Mouse (Mus musculus): ENCODE measurements around the gene Lypd1. TPM values are rescaled to one million over a fixed set of nuclear protein-coding genes. Genes with fewer than 3 reads are reported as not detected.

Lypd1 gene
- polyA plus RNA-seq, 1 experiment from 2014 or later, result 11.0 TPM

- H3K9ac ChIP-seq, result no peak overlapping the region
- 3% methylated on average over 14 of the region's 14 CpGs for WGBS
- H3K27ac ChIP-seq, result no peak overlapping the region
These were observed 2.6 kb downstream of the Lypd1 start for GRCm38 (mm10) chr1:125910211-125910870.

GRCm38 (mm10) chr1:125893158-125893557 is 19.7 kb downstream of the Lypd1 start:
- no peak for ATAC-seq (ENCODE audit: insufficient number of reproducible peaks, insufficient read depth, low FRiP score, low TSS enrichment)
- 83% methylated on average over 9 of the region's 9 CpGs for WGBS

More at GRCm38 (mm10) chr1:125910211-125910870, 2.6 kb downstream of the Lypd1 start:
- no peaks in the 10 kb centered on the region for H3K9me3 ChIP-seq
- H3K4me2 ChIP-seq (replicated peaks), result peak overlapping the region; percentile 97
- peaks cover 28% of the 10 kb centered on the region for H3K4me1 ChIP-seq
- no peaks in the 10 kb centered on the region for H3K36me3 ChIP-seq
- H3K27me3 ChIP-seq, result peaks cover 37% of the 10 kb centered on the region
- H3K4me3 ChIP-seq, result peak overlapping the region; percentile 52
- peak; percentile 39; the same call in 1 of the 2 replicates for ATAC-seq (ENCODE audit: insufficient number of reproducible peaks, insufficient read depth, low FRiP score, low TSS enrichment)

GRCm38 (mm10) chr1:125870056-125870455 is 42.8 kb downstream of the Lypd1 start:
- Histone ChIP-seq H3K27me3 (no peaks in the 10 kb centered on the region), H3K4me2 (replicated peaks) (no peak overlapping the region), H3K9ac (no peak overlapping the region), H3K4me3 (no peak overlapping the region), H3K9me3 (no peaks in the 10 kb centered on the region), H3K27ac (no peak overlapping the region), H3K36me3 (no peaks in the 10 kb centered on the region), H3K4me1 (no peaks in the 10 kb centered on the region)
- no peak for ATAC-seq (ENCODE audit: insufficient number of reproducible peaks, insufficient read depth, low FRiP score, low TSS enrichment)
- 44% methylated on average over 7 of the region's 7 CpGs for WGBS

More at GRCm38 (mm10) chr1:125893158-125893557, 19.7 kb downstream of the Lypd1 start:
- Histone ChIP-seq H3K27me3 (no peaks in the 10 kb centered on the region), H3K4me3 (no peak overlapping the region), H3K4me1 (no peaks in the 10 kb centered on the region), H3K36me3 (no peaks in the 10 kb centered on the region), H3K4me2 (replicated peaks) (no peak overlapping the region), H3K27ac (no peak overlapping the region), H3K9me3 (no peaks in the 10 kb centered on the region), H3K9ac (no peak overlapping the region)

- WGBS, result 81% methylated on average over 5 of the region's 5 CpGs
- ATAC-seq (ENCODE audit: insufficient number of reproducible peaks, insufficient read depth, low FRiP score, low TSS enrichment), result no peak
- Histone ChIP-seq H3K9ac (no peak overlapping the region), H3K27ac (no peak overlapping the region), H3K4me2 (replicated peaks) (no peak overlapping the region), H3K27me3 (no peaks in the 10 kb centered on the region), H3K4me1 (no peaks in the 10 kb centered on the region), H3K36me3 (no peaks in the 10 kb centered on the region), H3K4me3 (no peak overlapping the region), H3K9me3 (no peaks in the 10 kb centered on the region)
These were observed 54.3 kb downstream of the Lypd1 start for GRCm38 (mm10) chr1:125858631-125859030.

DNA sequence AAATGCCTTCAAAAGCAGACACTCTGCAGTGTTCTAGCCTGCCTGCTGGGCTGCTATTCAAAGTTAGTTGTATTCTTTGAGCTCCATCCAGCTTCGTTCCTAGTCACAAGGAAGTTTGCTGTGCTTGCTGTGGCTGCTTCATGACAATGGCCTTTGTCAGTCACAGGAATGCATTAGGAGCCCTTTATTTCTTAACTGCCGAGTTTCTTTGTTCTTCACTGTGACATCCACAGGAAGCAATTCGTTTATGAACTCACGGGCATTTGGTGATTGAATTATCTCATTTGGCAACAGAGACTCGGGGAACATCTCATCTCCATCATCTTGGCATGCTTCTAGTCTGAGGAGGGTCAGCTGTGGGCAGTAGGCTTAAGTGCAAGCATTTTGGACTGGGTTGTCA is 58.3 kb downstream of the Lypd1 start:
- Histone ChIP-seq H3K9me3 (no peaks in the 10 kb centered on the region), H3K36me3 (no peaks in the 10 kb centered on the region), H3K27me3 (no peaks in the 10 kb centered on the region), H3K4me1 (no peaks in the 10 kb centered on the region), H3K9ac (no peak overlapping the region), H3K27ac (no peak overlapping the region), H3K4me3 (no peak overlapping the region), H3K4me2 (replicated peaks) (no peak overlapping the region)
- no peak for ATAC-seq (ENCODE audit: insufficient number of reproducible peaks, insufficient read depth, low FRiP score, low TSS enrichment)
- WGBS, result 21% methylated on average over 5 of the region's 5 CpGs

DNA sequence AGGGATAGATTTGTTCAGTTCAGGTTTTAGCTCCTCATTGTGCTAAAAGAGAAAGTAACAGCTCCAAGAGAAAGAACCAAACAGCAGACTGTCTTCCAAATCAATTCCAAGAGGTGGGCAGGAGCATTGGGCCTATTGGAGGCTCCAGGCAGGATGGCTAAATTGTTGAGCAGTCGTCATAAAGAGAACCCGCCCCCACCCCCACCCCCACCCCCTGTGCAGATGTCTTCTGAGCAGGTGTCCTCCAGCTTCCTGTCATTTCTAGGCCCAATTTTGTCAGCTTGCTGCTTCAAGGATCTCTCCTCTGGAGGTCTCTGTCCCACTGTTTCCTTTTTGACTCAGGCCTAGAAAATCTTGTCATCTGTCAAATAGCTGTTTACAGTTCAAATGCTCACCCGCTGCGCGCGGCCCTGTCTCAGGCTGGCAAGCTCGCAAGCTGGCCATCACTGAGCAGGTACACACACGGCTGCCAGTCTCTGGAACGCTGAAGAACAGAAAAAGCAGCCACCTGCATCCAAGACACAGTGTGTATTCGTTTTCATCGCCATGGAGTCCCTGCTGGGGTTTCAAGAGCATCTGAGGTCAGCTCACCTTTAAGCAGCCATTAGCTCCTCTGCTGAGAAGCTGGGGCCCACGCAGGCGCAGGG is 73.0 kb downstream of the Lypd1 start:
- Histone ChIP-seq H3K4me1 (no peaks in the 10 kb centered on the region), H3K27me3 (no peaks in the 10 kb centered on the region), H3K27ac (no peak overlapping the region), H3K4me2 (replicated peaks) (no peak overlapping the region), H3K4me3 (no peak overlapping the region), H3K36me3 (no peaks in the 10 kb centered on the region), H3K9me3 (no peaks in the 10 kb centered on the region), H3K9ac (no peak overlapping the region)
- WGBS, result 54% methylated on average over 13 of the region's 13 CpGs
- no peak for ATAC-seq (ENCODE audit: insufficient number of reproducible peaks, insufficient read depth, low FRiP score, low TSS enrichment)

GRCm38 (mm10) chr1:125837507-125837906 is 75.4 kb downstream of the Lypd1 start:
- no peaks in the 10 kb centered on the region for H3K27me3 ChIP-seq
- H3K4me1 ChIP-seq, result no peaks in the 10 kb centered on the region
- H3K9ac ChIP-seq, result no peak overlapping the region
- WGBS, result 7% methylated on average over 1 of the region's 1 CpGs
- no peak overlapping the region for H3K4me2 ChIP-seq (replicated peaks)
- no peak for ATAC-seq (ENCODE audit: insufficient number of reproducible peaks, insufficient read depth, low FRiP score, low TSS enrichment)
- H3K36me3 ChIP-seq, result no peaks in the 10 kb centered on the region
- no peak overlapping the region for H3K4me3 ChIP-seq
- H3K9me3 ChIP-seq, result no peaks in the 10 kb centered on the region
- no peak overlapping the region for H3K27ac ChIP-seq

GRCm38 (mm10) chr1:125823611-125824010 is 89.3 kb downstream of the Lypd1 start:
- no peak overlapping the region for H3K4me3 ChIP-seq
- H3K9me3 ChIP-seq, result no peaks in the 10 kb centered on the region
- no peaks in the 10 kb centered on the region for H3K36me3 ChIP-seq
- H3K27ac ChIP-seq, result no peak overlapping the region
- 72% methylated on average over 4 of the region's 4 CpGs for WGBS
- no peaks in the 10 kb centered on the region for H3K27me3 ChIP-seq
- no peak for ATAC-seq (ENCODE audit: insufficient number of reproducible peaks, insufficient read depth, low FRiP score, low TSS enrichment)
- no peaks in the 10 kb centered on the region for H3K4me1 ChIP-seq
- no peak overlapping the region for H3K9ac ChIP-seq
- H3K4me2 ChIP-seq (replicated peaks), result no peak overlapping the region

GRCm38 (mm10) chr1:125821101-125821500 is 91.8 kb downstream of the Lypd1 start:
- 84% methylated on average over 7 of the region's 7 CpGs for WGBS

More at GRCm38 (mm10) chr1:125821101-125821500, 91.8 kb downstream of the Lypd1 start:
- Histone ChIP-seq H3K27me3 (no peaks in the 10 kb centered on the region), H3K9me3 (no peaks in the 10 kb centered on the region), H3K27ac (no peak overlapping the region), H3K4me1 (no peaks in the 10 kb centered on the region), H3K9ac (no peak overlapping the region), H3K36me3 (no peaks in the 10 kb centered on the region), H3K4me2 (replicated peaks) (no peak overlapping the region), H3K4me3 (no peak overlapping the region)
- no peak for ATAC-seq (ENCODE audit: insufficient number of reproducible peaks, insufficient read depth, low FRiP score, low TSS enrichment)

Other genes starting within 250 kb of the Lypd1 start
- 0.10 TPM in 1 of 2 replicates, not detected in the other for gene Gpr39, start 236.1 kb downstream of the Lypd1 start, polyA plus RNA-seq (2016; fragmentation: Nextera tagmentation; extraction: Ambion mirVana)

All from embryonic facial prominence, embryonic 12.5 days (tissue).